Comparison of ENCODE assay signal across 8 mouse cellular contexts in the genomic region with DNA sequence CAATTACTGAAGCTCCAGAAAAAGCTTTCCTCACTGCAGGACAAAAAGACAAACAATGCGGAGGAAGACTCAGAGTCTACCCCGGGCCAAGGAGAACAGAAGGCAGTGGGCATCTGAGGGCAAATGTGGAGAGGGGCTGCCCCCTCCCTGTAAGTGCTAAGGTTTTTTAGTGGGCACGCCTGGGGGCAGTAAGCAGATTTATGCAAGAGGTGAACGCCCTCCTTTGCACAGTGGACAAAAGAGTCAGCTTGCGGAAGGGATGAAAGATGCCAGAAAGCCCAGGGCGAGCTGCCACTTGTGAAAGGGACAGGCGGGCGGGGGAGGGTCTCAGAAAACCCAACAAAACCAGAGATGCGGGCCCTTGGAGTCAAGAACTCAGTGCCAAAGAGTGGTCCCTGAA.
DNase-seq lines count a peak whose midpoint lies in the region; ATAC-seq and TF ChIP-seq lines count a peak whose summit lies in the region.

No protein-coding gene starts in this region.

- peak; percentile 29 for DNase-seq in lung, postnatal 10 days
- no peak for DNase-seq in lung, adult 2 months
- peak; percentile 51 for DNase-seq in forebrain, embryonic 10.5 days (ENCODE audit: extremely low spot score, low spot score)
- peak; percentile 23 for DNase-seq in mesoderm, embryonic 11.5 days (ENCODE audit: low read depth, low spot score)
- no peak for DNase-seq in stomach, postnatal 0 days (ENCODE audit: low spot score)
- DNase-seq in frontal cortex, postnatal 25 days (ENCODE audit: low spot score in 2 of 2): no peak
- no peak for DNase-seq in spleen, adult 12 weeks (ENCODE audit: low spot score)
- no peak for DNase-seq in left cerebral cortex, adult 11 months (ENCODE audit: low spot score)

- ATAC-seq in stomach, postnatal 0 days (ENCODE audit: low FRiP score, low TSS enrichment): no peak

- no peak for TF ChIP-seq POLR2A in lung, adult 2 months (IDR thresholded peaks at IDR 0.05; ENCODE audit: borderline replicate concordance, extremely low read depth, low read depth, low read length)

- no peaks in the 10 kb centered on the region for H3K9me3 ChIP-seq in forebrain, embryonic 10.5 days
- no peaks in the 10 kb centered on the region for H3K9me3 ChIP-seq in stomach, postnatal 0 days (ENCODE audit: control insufficient read depth, low read length)

- TF ChIP-seq CTCF in lung, adult 2 months (IDR thresholded peaks at IDR 0.05; ENCODE audit: insufficient read depth, low read length): no peak
- no peak for TF ChIP-seq CTCF in stomach, postnatal 0 days (IDR thresholded peaks at IDR 0.05; ENCODE audit: low read depth)

- no peak for TF ChIP-seq EP300 in stomach, postnatal 0 days (optimal IDR thresholded peaks at IDR 0.05)

- H3K9ac ChIP-seq in stomach, postnatal 0 days (ENCODE audit: low read length): no peak overlapping the region

- 47% methylated on average over 9 of the region's 9 CpGs for WGBS in lung, adult 2 months
- 24% methylated on average over 9 of the region's 9 CpGs for WGBS in forebrain, embryonic 10.5 days
- WGBS in stomach, postnatal 0 days: 50% methylated on average over 9 of the region's 9 CpGs

- no peak overlapping the region for H3K4me3 ChIP-seq in lung, adult 2 months (replicated peaks; ENCODE audit: extremely low read depth, low read depth, low read length)
- peak overlapping the region; percentile 32 for H3K4me3 ChIP-seq in forebrain, embryonic 10.5 days
- H3K4me3 ChIP-seq in stomach, postnatal 0 days (ENCODE audit: low read depth, low read length): no peak overlapping the region

- peaks cover 5% of the 10 kb centered on the region for H3K36me3 ChIP-seq in forebrain, embryonic 10.5 days (replicated peaks)
- H3K36me3 ChIP-seq in stomach, postnatal 0 days (ENCODE audit: control insufficient read depth, insufficient read depth, low read length): no peaks in the 10 kb centered on the region

- no peaks in the 10 kb centered on the region for H3K27me3 ChIP-seq in forebrain, embryonic 10.5 days (ENCODE audit: poor library complexity, severe bottlenecking)
- H3K27me3 ChIP-seq in stomach, postnatal 0 days (ENCODE audit: control insufficient read depth, insufficient read depth, low read length): no peaks in the 10 kb centered on the region

- H3K4me2 ChIP-seq in stomach, postnatal 0 days (replicated peaks; ENCODE audit: low read depth): no peak overlapping the region

- peak overlapping the region; percentile 85 for H3K27ac ChIP-seq in forebrain, embryonic 10.5 days
- H3K27ac ChIP-seq in stomach, postnatal 0 days (replicated peaks): 0 out of 2 replicates have a peak overlapping the region, but pooled peaks have one; percentile 30

- peaks cover 10% of the 10 kb centered on the region for H3K4me1 ChIP-seq in lung, adult 2 months (ENCODE audit: control insufficient read depth, insufficient read depth, low read length)
- peaks cover 90% of the 10 kb centered on the region for H3K4me1 ChIP-seq in forebrain, embryonic 10.5 days
- H3K4me1 ChIP-seq in stomach, postnatal 0 days (replicated peaks; ENCODE audit: control insufficient read depth, insufficient read depth): peaks cover 13% of the 10 kb centered on the region

Comparison
In these comparisons a context has a peak if more than half of its experiments do, and no peak if none do; other contexts are left out.
1. DNase-seq: peak in lung, postnatal 10 days (single experiment), forebrain, embryonic 10.5 days (single experiment) and mesoderm, embryonic 11.5 days (single experiment); none in lung, adult 2 months (single experiment), stomach, postnatal 0 days (single experiment), frontal cortex, postnatal 25 days (0 of 2), spleen, adult 12 weeks (single experiment) and left cerebral cortex, adult 11 months (single experiment).